Mouse (Mus musculus) adrenal gland, adult (tissue): Measurements from ENCODE around the gene Rbm46.

Source experiments
- DNase-seq, 2 experiments: peaks; one replicate each; pipeline ENCODE4 v3.0.0; 2022 to 2023; ENCODE audit warnings: low spot score in 1 of 2; ENCODE audit not compliant: inconsistent age in 2 of 2

The Rbm46 gene

GRCm38 (mm10) chr3:82791663-82792062 lies 84.6 kb downstream of the Rbm46 start:
- no peak for DNase-seq
